Mouse (Mus musculus) gastrocnemius, adult 18-20 months (tissue): ENCODE data around the gene Fes. TPM values are rescaled to one million over a fixed set of nuclear protein-coding genes. Genes with fewer than 3 reads are reported as not detected.

Source experiments
- DNase-seq: peaks from one replicate; pipeline ENCODE4 v3.0.0; 2021; ENCODE audit warnings: low spot score
- total RNA-seq, 2 experiments: library from RNA; stranded (reverse); gene quantifications; 2 replicates each; pipeline ENCODE4 v1.2.3; 2021

The Fes gene
- total RNA-seq, 2 experiments from 2014 or later, result 2.0 to 3.5 TPM

DNA sequence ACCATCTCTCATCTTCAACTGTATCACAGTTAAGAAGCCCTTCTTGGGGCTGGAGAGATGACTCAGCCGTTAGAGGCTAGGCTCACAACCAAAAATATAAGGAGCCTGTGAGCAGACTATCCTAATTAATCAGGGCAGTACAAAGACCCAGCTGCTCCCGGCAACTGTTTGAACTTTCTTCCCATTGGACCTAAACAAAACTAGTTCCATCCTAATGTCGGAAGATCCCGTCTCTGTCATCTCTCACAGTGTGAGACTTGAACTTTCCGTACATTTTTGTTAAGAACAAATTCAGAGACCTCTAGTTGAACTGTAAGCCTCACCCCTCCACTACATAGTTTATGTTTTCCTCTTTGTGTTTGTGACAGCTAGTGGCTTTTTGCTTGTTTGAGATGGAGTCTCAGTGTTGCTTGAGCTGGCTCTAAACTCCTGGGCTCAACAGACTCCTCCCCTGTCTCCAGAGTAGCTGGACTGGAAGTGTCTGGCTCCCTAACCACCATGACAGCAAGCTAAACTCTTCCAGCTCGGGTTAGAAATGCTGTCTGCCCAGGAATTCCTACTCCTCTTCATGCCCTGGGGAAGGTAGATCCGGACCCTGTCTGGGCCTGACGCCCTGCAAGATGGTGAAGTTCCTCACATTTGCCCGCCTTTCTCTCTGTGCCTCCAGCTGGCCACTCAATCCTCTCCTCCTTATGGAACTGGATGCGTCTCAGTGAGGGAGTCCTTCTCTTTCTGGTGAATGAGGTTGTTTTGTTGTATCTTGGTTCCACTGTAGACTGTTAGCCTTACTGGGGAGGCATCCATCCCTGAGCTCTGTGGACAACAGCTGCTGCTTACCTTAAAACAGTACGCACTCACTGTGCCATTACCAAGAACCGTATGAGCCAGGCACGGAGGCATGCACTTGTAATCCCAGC lies 39.8 kb downstream of the Fes start:
- DNase-seq, result no peak

DNA sequence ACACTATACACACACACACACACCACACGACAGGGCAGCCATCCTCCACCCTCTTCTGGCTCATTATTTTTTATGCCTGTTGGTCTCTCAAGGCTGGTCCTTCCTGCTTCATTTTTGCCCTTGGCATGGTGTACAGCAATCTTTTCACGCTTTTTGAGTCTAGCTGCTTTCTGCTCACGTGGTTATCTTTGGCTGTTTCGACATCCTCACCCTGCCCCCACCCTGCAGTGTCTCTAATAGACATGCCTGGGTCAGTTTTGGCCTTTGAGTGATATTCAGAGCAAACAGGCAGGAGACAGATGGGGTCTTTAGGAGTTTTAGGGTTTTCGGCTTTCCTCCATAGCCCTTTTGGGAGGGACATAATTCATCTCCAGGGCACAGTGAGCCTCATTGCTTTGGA lies 40.9 kb downstream of the Fes start:
- no peak for DNase-seq

DNA sequence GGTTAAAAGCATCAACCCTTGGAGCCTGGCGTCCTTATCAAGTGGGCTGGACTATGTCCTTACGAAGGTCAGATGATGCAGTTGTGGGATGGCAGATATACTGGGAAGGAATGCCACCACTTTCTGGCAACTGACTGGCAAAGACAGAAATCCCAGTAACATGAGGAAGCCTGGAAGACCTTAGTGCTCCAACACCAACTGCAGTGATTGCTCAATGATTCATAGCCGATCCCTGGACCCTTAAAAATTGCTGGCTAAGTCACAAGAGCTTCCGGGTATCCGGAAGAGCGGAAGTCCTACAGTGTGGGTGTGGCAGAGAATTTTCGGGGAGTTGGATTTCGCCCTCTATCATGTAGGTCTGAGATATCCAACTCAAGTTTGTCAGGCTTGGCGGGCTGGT lies 41.6 kb downstream of the Fes start:
- DNase-seq, result no peak

DNA sequence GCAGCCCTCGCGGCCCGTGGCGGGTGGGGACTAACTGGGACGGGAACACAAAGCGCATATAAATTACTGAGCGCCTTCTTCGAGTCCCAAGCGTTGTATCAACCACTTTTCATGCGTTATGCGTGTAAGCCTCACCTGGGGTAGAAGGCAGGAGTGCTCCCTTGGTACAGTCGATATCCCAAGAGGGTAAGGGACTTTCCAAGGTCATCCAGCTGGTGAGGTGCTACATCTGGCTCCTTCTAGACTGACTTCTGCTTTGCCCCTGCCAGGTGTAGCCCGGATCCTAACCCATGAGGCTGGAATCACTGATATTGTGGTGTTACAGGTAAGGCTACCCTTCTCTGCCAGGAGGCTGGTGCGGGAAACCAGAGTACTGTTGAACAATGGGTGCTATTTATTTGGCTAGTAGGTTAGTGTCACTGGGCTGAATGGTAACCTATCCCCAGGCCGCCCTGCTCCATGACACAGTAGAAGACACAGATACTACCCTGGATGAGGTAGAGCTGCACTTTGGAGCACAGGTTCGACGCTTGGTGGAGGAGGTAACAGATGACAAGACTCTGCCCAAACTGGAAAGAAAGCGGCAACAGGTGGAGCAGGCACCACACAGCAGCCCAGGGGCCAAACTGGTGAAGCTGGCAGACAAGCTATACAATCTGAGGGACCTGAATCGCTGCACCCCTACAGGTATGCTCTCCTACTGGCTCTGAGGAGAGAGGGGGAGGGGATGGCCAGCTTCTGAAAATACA lies 44.3 kb downstream of the Fes start:
- DNase-seq, result no peak

DNA sequence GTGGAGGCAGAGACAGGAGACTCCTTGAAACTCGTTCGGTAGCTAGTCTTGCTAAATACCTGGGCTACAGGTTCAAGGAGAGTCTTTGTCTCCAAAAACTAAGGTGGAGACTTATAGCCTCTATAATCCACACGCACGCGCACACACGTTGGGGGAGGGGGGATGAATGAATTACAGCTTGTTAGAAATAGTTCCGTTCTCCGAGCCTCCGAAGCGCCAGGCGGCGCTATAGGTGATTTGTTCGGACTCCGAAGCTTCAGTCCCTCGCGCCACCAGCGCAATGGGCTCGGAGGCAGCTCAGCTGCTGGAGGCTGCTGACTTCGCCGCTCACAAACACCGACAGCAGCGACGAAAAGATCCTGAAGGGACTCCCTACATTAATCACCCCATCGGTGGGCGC lies 44.9 kb downstream of the Fes start, which contains the start of gene Hddc3:
Gene Hddc3, plus strand, starts transcription at position 247 of the 400 bp plus-strand sequence.
- DNase-seq, result peak; percentile 93

DNA sequence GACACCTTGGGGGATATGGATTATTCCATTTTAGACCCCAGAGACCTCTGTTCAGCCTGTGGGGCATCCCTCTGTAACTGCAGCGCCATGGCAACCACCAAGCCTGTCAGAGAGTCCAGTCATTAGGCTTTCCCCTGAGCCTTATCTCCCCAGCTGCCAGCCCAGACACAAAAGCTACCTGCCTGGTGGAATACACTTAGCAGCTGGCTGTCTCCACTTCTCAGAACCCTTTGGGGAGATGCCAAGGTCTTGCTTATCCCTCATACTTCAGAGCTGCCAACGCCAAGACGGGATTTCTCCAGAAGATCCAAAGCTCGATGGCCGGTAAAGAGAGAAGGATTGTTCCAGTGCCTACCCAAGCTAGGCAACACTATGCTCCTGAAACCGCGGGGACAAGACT lies 46.0 kb downstream of the Fes start:
- no peak for DNase-seq

DNA sequence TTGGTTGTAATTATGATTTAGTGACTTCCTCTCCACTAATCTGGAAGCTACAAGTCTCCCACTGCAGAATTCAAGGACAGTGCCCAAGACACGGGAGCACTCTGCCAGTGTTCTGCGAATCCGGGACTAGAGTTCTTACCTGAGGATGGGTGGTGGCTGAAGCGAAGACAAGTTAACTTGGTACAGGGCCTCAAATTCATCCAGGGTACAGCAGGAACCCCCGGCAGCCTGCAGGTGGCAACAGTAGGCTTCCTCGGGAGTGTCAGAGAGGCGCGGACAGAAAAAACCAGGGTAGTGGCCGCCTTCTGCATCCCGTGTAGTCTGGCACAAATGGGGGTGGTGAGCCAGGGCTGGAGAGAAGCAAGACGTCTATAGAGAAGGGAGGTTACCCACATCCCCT lies 47.0 kb downstream of the Fes start, which contains the start of gene Unc45a:
Gene Unc45a, minus strand, starts transcription at position 213 of the 400 bp plus-strand sequence.
- peak; percentile 73 for DNase-seq

DNA sequence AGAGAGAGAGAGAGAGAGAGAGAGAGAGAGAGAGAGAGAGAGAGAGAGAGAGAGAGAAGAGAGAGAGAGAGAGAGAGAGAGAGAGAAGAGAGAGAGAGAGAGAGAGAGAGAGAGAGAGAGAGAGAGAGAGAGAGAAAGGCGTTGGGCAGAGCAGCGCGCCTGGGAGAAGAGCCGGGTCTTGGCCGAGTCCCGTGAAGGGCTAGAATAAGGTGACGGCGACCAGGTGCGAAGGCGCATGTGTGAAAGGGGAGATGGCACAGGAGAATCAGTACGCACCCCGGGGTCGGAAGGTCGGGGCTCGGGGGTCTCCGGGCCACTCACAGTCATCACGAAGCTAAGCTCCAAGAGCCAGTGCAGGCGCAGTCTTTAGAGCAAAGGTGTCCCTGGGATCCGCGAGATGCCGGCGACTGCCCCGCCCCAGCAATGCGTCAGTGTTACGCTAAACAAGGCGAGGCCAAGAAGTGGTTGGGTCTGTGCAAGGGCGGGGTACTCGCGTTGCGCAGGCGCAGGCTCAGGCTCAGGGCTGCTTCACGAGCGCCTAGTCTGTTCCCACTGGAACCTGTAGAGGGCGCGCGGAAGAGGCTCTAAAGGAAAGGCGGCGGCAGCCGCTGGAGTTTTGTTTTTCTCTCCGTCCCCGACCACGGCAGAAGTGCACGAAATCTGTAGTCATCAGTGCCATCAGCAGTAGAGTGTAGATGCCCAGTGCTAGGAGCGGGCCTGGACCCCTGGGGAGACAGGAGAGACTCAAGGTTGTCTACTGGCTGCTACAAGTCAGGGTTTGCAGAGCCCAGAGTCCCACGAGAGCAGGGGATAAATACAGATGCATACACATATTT lies 47.7 kb downstream of the Fes start:
- DNase-seq, result peak; percentile 99

DNA sequence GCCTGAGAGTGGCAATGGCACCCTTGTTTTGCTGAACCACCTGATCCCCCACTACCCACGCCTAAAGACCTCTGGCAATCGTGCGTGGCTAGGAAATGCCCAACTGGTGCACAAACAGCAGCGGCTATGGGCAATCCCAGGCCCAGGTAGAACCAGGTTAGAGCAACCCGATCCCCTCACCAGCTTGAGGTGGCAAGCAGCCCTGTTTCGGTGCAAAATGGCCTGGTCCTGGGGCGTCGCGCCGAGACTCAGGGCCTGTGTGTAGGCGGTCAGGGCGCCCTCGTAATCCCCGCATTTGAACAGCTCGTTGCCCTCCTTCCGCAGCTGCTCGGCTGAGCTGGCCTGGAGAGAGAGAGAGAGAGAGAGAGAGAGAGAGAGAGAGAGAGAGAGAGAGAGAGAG lies 48.4 kb downstream of the Fes start:
- peak; percentile 22 for DNase-seq

DNA sequence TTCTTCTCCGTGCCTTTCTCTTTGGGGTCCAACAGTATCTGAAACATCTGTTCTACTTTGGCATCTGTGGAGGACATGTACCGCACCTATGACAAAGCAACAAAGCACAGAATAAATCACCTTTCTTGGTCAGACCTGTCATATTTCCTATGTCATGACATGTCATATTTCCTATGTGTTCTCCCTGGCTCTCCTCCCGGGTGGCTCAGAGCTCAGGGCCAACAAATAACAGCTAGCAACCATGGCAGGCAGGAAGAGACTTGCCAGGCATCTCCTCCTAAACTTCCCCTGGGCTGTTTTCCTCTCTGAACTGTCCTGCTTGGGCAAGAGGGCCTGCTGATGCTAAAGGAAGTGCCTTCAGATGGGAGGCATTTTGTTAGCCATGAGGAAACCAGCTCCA lies 50.8 kb downstream of the Fes start:
- DNase-seq, result no peak

DNA sequence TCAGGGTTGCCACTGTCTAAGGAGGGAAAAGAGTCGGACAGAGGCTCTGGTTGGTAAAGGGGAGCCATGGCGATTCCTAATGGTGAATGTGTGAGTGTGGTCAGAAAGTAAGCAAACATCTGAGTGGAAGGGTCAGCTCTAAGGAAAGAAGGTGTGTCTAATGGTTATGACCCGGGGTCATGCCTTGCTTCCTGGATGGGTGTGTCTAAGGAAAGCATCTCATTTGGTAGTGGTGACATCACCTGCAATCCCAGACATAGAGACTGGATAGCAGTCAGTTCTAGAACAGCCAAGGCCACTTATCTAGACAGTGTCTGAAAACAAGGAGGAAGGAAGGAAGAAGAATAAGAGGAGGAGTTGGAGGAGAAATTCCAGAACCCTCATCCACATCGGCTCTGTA lies 52.9 kb downstream of the Fes start:
- DNase-seq, result no peak

DNA sequence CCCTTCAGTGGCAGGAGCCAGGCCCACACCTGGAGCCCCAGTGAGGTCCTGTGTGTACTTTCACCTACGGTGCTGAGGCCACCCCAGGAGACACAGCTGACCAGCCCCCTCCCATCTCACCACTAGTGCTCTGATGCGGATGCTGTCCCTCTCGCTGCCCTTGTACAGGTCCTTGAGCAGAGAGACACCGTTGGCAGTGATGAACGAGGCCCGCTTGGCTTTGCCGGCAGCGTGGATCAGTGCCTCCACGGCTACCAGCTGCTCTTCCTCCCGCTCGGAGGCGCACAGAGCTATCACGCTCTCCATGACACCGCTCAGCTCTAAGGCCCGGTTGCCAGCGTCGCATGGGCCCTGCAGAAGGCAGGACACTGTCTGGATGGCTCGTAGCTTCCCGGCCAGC lies 56.3 kb downstream of the Fes start:
- no peak for DNase-seq

DNA sequence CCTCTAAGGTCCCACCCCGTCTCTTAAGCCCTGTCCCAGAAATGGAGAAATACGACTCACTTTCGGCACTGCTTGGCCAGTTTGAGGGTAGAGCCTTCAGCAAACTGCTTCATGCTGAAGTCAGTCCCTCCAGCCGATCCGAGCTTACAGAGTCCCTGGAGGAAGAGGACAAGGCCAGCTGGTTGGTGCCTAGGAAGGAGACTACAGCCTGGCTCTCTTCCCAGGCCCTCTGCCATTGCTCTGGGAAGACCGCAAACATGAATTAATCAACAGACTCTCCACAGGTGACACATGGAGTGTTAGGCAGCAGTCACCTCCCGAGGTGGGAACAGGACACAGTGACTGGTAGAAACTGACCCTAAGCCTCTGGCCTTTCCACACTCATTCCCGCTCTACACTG lies 57.5 kb downstream of the Fes start:
- DNase-seq, result no peak

Other genes with a start within 250 kb of the Fes start
- gene Sema4b, start 201.1 kb downstream of the Fes start, total RNA-seq, result 1 to 10 TPM; 1.2 to 1.7 TPM
- gene Cib1, start 155.1 kb downstream of the Fes start, total RNA-seq, result 1 to 10 TPM; 5.2 to 8.8 TPM
- under 1 TPM; 0.81 to 0.91 TPM for gene Gdpgp1, start 155.1 kb downstream of the Fes start, total RNA-seq
- gene Ttll13, start 141.6 kb downstream of the Fes start, total RNA-seq, result under 1 TPM in 1 of 2 experiments, not detected in 1; 0.18 TPM
- 10 to 100 TPM; 20.7 to 22.5 TPM for gene Ngrn, start 126.7 kb downstream of the Fes start, total RNA-seq
- 1 to 10 TPM; 2.7 to 3.0 TPM for gene Vps33b, start 118.3 kb downstream of the Fes start, total RNA-seq
- under 1 TPM in 1 of 2 experiments, not detected in 1; 0.19 TPM for gene Prc1, start 93.5 kb downstream of the Fes start, total RNA-seq
- gene Rccd1, start 63.5 kb downstream of the Fes start, total RNA-seq, result 1 to 10 TPM; 6.7 to 7.8 TPM
- 10 to 100 TPM in 1 of 2 experiments, 1 to 10 TPM in 1; 9.9 to 10.1 TPM for gene Unc45a, start 46.9 kb downstream of the Fes start, total RNA-seq
- 10 to 100 TPM; 28.8 to 31.7 TPM for gene Hddc3, start 44.8 kb downstream of the Fes start, total RNA-seq
- gene Man2a2, start 16.6 kb downstream of the Fes start, total RNA-seq, result 100 to 1,000 TPM; 132 to 136 TPM
- 10 to 100 TPM; 52.8 to 53.9 TPM for gene Furin, start 17.5 kb upstream of the Fes start, total RNA-seq
- gene Blm, start 147.2 kb upstream of the Fes start, total RNA-seq, result 1 to 10 TPM; 1.4 to 1.9 TPM